Mouse (Mus musculus) adrenal gland, postnatal 4 days (tissue): ENCODE results near the gene Myo18a. TPM values are rescaled to one million over a fixed set of nuclear protein-coding genes. Genes with fewer than 3 reads are reported as not detected.

ENCODE experiments used
- DNase-seq, 2 experiments: peaks; one replicate each; pipeline ENCODE4 v3.0.0; 2021 to 2022; ENCODE audit warnings: low spot score in 2 of 2, mixed read lengths in 2 of 2
- total RNA-seq, 2 experiments: library from RNA; stranded (reverse); gene quantifications; 2 replicates each; pipeline ENCODE4 v1.2.3; 2021

The Myo18a gene
- total RNA-seq, 2 experiments from 2014 or later, result 90.0 to 90.8 TPM

DNA sequence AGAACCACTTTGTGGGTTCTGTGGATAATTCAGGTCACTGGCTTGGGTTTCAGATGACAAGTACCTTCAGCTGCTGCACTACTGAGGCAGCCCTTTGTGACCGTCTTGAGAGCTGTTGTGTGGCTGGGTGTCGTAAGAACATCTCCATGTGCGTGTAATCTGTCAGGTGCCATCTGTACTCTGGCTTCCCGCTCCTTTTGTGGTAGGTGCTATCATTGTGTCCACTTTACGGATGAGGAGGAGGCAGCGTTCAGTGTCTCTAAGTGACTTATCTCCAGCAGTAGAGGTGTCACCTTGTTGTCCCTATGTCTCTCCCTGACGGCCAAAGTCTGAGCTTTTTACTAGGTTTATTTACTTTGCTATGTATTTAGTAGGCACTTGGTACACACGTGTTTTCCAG, 7.3 kb downstream of the Myo18a start:
- no peak for DNase-seq

DNA sequence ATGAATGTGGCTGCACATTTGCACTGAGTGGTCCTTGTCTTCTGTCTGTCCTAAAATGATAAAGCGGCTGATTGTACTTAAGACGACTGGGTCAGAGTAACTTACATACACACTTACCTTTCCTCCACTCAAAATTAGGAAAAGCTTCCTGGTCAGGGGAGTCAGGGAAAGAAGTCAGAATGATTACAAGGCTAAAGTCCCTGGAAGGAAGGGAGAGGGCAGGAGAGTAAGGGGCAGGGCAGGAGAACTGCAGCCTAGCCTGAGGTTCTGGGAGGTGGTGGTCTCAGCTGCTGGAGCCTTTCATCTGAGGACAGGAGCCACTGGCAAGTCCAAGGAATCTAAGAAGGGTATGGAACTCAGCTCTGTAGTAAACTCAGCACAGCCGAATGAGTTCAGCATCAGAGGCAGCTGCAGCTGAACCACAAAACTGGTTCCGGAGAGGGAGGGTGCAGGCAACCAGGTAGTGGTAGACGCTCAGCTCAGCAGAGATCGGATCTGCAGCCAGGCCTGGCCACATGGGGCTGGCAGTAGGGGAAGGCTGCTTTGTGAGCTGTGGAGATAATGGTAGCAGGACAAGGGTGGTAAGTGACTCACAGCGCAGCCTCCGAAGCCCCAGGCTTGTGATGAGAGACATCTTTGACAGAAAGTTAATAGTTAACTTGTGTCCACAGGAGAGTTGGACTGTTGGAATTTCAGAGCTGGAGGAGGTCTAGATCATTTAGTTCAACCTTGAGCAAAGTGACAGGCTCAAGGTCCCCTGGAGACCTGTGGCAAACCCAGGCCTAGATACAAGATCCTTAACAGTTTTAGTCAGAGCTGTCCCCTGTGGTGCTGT, 9.1 kb downstream of the Myo18a start:
- DNase-seq, result no peak

DNA sequence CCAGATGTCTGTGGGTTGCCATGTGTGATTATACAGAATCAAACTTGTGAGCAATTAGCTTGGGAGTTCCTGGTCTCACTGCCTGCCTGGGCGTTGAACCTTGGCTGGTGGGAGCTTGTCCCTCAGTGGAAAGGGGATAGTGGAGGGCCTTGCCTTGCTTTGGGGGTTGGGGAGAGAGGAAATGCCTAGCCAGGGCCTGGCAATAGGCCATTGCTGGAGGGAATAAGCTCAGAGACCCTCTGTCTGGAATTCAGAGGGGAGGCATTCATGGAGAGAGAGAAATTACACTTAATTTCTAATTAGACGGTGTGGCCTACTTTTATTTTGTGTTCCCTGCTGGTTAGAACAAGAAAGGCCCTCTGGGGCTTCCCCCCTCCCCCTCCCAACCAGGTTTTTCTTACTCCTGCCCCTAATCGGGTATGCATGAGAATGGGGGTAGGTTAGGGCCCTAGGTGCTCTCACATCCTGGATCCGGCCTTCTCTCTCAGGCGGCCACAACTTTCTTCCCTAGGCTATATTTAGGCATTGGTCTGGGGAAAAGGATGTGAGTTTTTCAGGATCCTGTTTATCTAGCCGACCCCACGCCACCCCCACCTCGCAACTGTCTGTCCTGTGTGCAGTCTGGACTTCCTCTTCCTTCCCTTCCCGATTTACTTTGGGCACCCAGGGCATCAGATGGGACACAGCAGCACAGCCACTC, 12.8 kb downstream of the Myo18a start:
- no peak for DNase-seq

DNA sequence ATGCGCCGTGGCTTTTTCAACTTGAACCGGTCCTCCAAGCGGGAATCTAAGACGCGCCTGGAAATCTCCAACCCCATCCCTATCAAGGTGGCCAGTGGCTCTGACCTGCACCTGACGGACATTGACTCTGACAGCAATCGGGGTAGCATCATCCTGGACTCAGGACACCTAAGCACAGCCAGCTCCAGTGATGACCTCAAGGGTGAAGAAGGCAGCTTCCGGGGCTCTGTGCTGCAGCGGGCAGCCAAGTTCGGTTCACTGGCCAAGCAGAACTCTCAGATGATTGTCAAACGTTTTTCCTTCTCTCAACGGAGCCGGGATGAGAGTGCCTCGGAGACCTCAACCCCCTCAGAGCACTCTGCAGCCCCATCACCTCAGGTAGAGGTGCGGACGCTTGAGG, 14.4 kb downstream of the Myo18a start:
- DNase-seq, result no peak

DNA sequence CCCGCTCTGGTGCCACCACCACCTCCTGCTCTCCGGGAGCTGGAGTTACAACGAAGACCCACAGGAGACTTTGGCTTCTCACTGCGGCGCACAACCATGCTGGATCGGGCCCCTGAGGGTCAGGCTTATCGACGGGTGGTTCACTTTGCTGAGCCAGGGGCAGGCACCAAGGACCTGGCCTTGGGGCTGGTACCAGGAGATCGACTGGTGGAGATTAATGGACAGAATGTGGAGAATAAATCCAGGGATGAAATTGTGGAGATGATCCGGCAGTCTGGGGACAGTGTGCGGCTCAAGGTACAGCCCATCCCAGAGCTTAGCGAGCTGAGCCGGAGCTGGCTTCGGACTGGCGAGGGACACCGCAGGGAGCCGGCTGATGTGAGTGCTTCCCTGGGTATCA, 14.9 kb downstream of the Myo18a start:
- no peak for DNase-seq

DNA sequence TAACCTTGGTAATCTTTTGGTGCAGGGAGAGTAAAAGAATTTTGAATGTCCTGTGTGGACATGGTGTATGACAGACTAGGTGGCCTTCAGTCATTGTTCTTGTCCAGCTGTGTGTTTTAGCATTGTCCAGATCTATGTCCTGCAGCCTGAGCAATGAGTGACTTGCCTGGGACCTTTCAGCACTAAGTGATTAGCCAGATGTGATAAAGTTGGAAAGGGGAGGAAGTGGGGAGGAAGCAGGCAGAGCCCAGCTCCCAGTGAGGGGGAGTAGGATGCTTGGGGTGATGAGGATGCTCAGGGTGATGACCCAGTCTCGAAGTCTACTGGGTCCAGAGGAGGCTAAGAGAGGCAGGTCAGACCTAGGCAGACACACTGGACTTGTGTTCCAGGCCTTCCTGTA, 16.2 kb downstream of the Myo18a start:
- DNase-seq, result no peak

DNA sequence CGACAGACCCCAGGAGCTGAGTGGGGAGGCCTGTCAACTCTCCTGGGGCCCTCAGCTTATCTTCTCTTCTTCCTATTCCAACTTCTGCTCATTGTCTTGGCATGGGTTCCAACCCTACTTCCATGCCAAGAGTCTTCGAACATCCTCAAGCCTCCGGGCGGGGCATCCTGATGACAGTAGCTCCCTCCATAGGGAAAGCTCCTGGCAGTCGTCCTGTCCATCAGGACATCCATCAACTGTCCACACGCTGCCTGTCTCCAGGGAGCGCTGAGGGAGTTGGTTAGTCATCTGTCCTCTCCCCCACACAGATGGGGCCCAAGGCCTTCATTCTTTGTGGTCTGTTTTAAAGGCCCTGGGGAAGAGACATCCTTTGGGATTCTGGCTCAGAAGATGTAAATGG, 18.0 kb downstream of the Myo18a start:
- DNase-seq, result no peak

DNA sequence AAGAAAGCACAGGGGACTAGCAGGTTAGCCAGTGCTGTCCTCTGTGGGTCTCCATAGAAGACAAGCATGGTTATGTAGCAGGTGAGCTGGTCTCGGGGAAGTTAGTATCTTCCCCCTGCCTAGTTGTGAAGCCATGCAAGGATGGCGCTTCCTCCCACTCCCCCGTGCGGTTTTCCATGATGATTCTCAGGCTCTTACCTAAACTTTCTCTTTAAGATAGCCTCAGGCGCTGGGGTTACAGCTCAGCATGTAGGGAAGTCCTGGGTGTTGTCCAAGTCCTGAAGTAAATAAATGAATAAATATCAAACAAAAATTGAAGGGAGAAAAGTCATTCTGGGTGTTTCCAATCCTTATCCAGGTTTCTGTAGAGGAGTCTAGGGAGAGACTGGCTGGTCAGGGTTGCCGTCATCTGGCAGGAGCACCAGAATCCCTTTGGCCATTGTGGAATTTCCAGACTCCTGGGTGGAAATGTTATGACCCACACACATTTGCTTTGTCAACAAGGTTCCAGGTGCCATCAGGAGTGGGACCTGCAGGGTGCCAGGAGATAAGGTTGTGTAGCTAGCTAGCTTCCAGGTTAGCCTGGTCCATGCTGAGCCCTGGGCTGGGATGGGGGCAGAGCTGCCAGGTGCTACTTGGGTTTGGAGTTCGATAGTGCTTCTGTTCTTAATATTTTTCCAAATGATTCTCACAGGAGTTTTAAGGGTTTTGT, 19.2 kb downstream of the Myo18a start:
- DNase-seq, result no peak

DNA sequence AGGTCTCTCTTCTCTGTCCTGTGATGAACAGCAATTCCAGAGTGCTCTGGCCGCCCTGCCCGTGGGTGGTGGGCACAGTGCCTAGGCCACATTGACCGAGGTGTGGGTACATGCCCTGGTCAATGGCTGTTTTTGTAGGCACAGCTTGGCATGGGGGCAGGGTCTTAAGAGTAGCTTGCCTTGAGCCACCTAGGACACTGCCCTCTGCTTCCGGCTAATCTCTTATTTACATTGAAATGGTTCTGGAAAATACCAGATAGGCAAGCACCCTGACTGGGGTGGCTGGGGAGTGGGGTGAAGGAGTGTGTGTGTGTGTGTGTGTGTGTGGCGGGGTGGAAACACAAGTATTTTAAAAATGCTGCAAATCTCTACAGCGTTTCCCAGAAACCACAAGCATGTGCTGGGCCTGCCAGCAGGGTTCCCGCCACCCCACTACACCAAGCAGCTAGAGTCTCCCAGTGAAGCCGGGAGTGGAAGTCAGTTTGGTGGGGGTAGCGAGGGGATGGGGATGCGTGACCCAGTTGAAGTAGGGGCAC, 20.2 kb downstream of the Myo18a start:
- DNase-seq, result no peak

DNA sequence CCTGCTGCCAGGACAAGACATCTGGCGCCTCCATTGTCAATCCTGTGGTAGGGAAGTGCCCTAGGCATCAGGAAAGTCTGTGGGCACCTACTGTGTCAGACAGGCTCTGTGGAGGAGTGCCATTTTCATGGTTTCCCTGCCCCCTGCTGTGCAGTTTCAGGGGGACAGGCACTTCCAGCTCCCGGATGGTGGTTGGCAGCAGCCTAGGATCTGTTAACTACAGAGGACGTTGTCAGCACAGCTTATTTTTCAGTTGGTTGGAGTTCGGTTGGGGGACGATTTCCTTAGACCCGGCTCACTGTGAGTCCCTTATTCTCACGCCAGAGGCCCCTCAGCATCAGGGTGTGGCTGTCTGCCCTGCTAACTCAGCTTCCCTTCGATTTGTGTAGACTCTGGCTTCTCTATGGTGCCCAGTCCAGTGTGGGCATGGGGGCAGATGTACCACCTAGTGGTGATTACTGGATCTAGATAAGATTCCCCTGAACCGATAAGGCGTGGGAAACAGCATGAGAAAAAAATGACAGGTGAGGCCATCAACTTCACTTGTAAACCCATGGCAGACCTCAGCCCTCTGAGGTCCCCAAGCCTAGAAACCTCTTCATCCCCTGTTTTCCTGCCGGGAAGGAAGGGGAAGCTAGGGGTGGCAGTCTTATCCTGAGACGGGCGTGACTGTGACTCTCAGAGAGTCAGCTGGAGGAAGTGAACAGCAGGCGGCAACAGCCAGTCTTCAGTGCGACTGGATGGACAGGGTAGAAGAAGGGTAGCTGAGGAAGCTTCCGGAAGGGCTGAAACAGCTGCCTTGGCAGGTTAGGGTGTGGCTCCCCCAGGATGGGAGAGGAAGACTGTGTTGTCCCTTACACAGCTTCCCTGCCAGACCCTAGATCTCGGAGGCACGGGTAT, 21.0 kb downstream of the Myo18a start:
- no peak for DNase-seq

DNA sequence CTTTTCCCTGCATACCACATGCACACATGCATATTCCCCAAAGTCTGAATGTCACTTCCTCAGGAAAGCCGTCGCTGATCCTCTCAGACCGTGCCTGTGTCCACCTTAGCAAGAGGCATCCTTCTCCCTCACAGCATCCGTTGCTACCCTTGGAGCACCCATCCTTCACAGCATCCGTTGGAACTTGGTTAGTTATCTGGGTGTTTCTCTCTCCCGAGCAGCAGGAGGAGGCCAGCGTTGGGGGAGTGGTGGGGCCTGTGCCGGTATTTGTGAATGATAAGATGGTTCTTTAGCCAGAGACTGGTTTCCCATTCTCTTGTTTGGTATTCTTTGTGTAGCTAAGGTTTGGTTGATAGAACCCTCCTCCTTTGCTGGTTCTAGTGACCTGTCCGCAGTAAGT, 21.8 kb downstream of the Myo18a start:
- DNase-seq, result no peak

DNA sequence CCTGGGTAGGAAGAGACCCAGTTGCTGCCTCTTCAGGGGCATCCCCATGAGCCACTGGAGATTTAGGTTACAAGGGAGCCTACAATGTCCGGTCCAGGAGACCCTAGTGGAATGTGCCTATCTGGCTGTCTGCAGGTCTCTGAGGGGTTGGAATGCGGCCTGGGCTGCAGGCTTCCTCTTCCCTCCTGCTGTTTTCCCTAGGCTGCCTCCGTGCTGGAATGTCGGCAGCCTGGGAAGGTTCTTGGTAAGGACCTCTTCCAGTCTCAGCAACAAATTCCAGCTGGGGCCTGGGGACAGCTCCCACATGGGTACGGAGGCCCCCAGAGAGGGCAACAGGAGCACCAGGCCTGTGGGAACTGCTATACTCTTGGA, 22.3 kb downstream of the Myo18a start:
- DNase-seq, result no peak

DNA sequence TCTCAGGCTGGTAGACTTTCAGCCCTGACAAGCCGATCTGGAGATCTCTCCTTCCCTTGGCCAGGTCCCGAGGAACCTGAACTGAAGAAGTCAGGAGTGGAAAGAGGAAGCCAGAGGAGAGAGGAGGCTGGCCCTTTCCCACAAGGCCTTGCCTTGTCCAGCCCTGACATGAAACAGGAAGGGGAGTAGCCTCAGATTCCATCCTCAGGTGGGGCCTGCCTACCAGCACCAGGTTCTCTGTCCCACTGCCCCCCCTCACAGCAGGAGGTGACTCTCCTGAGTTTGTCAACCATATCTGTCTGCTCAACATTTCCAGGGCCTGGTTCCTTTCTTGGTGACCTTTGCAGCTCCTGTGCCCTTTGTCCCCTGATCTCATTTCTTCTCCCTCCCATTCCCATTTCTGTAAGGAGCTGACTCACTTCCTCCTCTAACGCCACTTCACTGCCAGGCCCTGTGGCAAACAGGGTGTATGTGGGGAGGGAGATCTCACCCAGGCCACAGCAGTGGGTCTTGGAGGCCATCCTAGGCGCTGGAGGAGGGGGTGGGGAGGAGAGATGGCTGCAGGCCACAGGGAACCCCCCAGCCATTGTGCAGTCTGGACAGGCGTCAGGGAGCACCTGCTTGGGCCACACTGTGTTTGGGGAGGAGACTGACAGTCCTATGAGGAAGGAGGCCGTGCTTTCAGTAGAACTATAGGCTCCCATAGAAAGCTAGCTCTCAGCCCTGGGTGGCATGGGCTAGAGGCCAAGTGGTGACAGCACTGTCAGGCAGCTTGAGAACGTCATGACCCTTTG, 22.9 kb downstream of the Myo18a start:
- no peak for DNase-seq

DNA sequence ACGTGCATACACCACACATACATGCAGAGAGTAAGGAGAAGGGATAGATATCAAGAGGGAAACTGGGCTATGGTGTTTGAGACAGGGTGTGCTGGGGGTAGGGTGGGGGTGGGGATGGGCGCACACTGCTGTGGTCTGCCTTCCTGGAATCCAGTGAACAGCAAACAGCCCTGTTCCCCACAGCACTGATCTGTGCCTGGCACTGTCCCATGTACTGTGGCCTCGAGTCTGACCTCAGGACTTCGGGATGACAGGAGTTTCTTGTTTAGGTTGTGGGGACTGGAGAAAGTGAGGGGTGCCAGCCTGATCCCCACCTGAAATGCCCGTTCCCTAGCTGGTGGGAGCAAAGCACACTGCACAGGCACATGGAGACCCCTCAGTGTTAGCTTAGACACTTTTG, 24.7 kb downstream of the Myo18a start, which contains the start of gene Gm10277:
Gm10277 (minus strand) TSS at position 41 of the 400 bp plus-strand sequence.
- DNase-seq, result no peak

DNA sequence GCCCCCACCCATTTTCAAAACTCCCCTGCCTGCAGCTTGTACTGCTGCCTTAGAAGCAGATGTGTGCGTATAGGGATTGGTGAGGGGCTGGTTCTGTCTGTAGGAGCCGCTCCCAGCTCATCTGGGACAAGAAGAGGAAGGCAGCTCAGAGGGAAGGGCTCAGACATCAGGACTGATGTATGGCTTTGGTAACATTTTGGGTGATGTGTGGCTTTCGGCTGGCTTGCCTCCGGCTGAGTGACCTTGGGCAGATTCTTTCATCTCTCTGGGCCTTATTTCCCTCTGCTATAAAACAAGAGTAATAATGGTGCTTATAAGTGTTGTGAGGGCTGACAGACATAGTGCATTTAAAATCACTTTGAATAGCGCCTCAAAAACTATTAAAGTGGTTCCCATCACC, 26.5 kb downstream of the Myo18a start:
- DNase-seq, result no peak

DNA sequence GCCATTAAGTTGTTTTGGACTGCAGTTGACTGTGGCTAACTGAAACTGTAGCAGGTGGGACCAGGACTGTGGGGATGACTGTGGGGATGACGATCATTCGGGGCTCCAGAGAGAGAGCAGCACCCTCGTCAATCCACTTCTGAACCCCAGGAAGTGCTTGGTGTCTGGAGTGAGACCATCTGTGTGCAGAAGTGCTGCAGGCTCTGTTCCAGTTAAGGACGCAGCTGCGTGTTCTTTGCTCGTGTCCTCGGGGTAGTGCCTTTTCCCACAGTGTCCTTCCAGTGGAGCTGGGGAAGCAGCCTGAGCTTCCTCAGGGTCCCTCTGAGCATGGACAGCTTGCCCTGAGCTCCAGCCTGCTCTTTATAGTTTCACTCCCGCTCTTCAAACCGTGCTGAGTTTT, 27.2 kb downstream of the Myo18a start:
- no peak for DNase-seq

DNA sequence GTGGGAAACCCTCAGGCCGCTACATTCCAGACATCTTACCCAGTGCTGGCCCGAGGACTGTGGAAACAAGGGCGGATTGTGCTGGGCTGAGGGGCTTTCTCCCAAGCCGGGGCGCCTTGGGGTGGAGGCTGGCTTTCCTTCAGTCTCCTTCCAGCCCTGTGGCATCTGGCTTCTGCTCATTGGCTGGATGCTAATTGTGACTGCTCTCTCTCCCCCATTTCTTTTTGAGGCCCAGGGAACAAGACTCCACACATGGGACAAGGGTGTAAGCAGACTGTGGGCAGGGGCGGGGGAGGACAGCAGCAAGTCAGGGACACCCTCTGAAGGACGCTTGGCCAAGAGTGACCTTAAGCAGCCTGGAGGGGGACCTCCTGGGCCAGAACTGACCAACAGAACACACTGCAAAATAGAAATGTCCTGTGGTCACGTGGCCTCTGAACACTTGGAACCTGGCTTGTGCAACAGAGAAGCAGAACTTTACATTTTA, 28.2 kb downstream of the Myo18a start:
- DNase-seq, result no peak

DNA sequence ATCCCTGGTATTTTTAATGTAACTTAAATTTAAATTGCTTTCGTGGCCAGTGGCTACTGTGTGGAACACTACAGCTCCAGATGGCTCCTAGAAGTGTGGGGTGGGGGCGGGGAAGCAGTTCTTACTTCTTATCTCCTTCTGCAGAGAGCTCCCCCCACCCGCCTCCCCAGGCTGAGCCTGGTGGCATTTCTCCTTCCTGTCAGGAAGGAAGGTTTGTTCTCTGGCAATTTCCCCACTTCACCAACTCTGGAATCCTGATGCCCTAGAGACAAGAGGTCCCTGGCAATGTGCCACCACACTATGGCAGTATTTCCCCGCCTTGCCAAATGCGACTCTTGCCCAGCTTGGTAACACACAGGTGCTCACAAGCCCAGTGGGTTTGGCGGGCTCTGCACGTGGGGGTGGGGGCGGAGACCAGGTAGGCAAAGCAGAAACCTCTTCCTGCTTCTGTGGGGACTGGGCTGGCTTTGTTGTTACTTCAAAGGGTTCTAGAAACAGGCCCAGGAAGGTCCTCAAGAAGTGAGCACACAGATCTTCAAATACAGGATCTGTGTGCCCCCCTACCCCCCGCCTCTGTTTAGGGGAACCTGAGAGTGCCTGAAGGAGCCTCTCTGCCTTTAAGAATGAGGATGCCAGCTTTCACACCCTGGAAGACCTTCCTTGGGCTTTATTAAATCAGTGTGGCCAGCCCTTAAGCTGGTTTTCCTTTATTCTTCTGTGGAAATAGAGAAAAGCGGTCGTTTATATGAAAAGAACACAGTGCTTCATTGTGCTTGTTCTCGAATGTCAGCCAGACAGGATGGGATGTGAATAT, 28.9 kb downstream of the Myo18a start:
- no peak for DNase-seq

DNA sequence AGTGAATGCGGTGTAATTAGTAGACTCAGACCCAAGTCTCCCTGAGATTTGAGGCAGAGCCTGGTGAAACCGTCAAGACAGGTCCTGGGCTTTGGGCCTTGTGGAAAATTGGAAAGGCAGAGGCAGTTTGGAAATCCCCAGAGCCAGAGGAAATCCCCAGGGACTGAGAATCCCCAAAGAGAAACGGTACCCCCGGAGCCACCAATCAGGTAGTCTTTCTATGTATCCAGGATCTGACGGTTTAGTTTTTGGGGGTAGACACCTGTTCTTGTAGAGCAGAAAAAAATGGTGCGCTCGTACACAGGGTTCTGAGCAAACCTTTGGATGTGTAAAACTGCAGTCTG, 29.5 kb downstream of the Myo18a start:
- DNase-seq, result no peak
